Mouse (Mus musculus) limb, embryonic 14.5 days (tissue): Measurements from ENCODE around the gene Kcnip2. TPM values are rescaled to one million over a fixed set of nuclear protein-coding genes. Genes with fewer than 3 reads are reported as not detected.
A peak's percentile ranks its signal among the peaks of the same experiment; 100 is the strongest.

Source experiments
- ATAC-seq: fragments of 200-750 bp; cut with Nextera tagmentation; 2 replicates; pipeline ENCODE4 v1.8.0; 2017; ENCODE audit warnings: low read depth, moderate number of reproducible peaks, moderate TSS enrichment; ENCODE audit not compliant: low FRiP score
- DNase-seq: peaks from one replicate; pipeline ENCODE4 v3.0.0-alpha.2; 2015; ENCODE audit warnings: low spot score
- H3K27ac ChIP-seq: fragments of 300-500 bp; sonication (generic); replicated peaks from 2 replicates; pipeline ENCODE4 v1.5.1; 2014; ENCODE audit warnings: low read depth, mild to moderate bottlenecking, low read length, moderate library complexity, mixed read lengths
- H3K27me3 ChIP-seq: fragments of 300-500 bp; sonication (generic); 2 replicates; pipeline ENCODE4 v1.6.1; 2014; ENCODE audit warnings: low read length, mixed read lengths; ENCODE audit not compliant: control insufficient read depth, insufficient read depth
- H3K36me3 ChIP-seq: fragments of 300-500 bp; sonication (generic); 2 replicates; pipeline ENCODE4 v1.6.1; 2014; ENCODE audit warnings: mild to moderate bottlenecking, low read length, moderate library complexity, mixed read lengths; ENCODE audit not compliant: control insufficient read depth, insufficient read depth
- H3K4me1 ChIP-seq: fragments of 300-500 bp; sonication (generic); 2 replicates; pipeline ENCODE4 v1.6.1; 2014; ENCODE audit warnings: antibody characterized with exemption, low read length, mixed read lengths; ENCODE audit not compliant: control insufficient read depth, insufficient read depth
- H3K4me2 ChIP-seq: fragments of 300-500 bp; sonication (generic); replicated peaks from 2 replicates; pipeline ENCODE4 v1.6.1; 2014; ENCODE audit warnings: low read depth, mild to moderate bottlenecking, low read length, moderate library complexity; ENCODE audit not compliant: severe bottlenecking
- H3K4me3 ChIP-seq: fragments of 300-500 bp; sonication (generic); replicated peaks from 2 replicates; pipeline ENCODE4 v1.5.1; 2014; ENCODE audit warnings: low read length
- H3K9ac ChIP-seq: fragments of 300-500 bp; sonication (generic); 2 replicates; pipeline ENCODE4 v1.6.1; 2014; ENCODE audit warnings: mild to moderate bottlenecking, low read depth, low read length, moderate library complexity; ENCODE audit not compliant: severe bottlenecking
- H3K9me3 ChIP-seq: fragments of 300-500 bp; sonication (generic); 2 replicates; pipeline ENCODE4 v1.6.1; 2016; ENCODE audit warnings: low read length; ENCODE audit not compliant: control insufficient read depth
- POLR2A ChIP-seq: fragments of 200-500 bp; IDR thresholded peaks from 2 replicates; pipeline ENCODE4 v1.8.0; 2012; ENCODE audit warnings: inconsistent platforms, mild to moderate bottlenecking, moderate library complexity, borderline replicate concordance; ENCODE audit not compliant: insufficient read depth, insufficient read length; ENCODE audit errors: extremely low read depth
- WGBS: fragments of 180-500 bp; shearing (Covaris S2); extraction: QIAGEN DNeasy Blood & Tissue Kit; methylation state at CpG from one replicate; pipeline ENCODE4 v1.1.7; 2014; 5-methylcytosine and 5-hydroxymethylcytosine counted together
- polyA plus RNA-seq, 2 experiments: library from polyadenylated mRNA; depleted of rRNA in 1 of 2; stranded (reverse) in 1 of 2; unstranded in 1 of 2; fragments of >200 nt; fragmentation: Nextera tagmentation in 1 of 2; extraction: Ambion mirVana in 1 of 2; gene quantifications; 2 replicates each; pipeline versions ENCODE4 v1.2.1 to v1.2.3; 2012 to 2014

The Kcnip2 gene
- polyA plus RNA-seq, 2 experiments = 0.92 to 1.5 TPM

DNA sequence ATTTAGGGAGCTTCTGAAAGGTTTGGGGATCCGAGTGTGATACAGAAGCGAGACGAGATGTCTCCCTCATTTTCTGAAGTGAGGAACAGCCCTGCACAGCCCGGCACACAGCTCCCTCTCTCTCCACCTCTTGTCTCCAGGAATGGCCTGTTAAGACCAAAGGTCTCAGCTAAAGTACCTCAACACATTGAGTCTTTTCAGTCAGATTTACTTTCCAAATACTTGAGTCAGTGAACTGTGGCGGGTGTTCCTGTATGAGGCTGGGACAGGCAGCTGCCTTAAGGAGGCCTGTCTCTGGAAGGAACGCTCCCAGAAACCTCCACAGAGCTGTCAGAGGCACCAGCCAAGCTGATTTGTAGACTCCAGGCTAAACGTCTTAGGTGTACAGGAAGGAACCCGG, 866 bp upstream of the Kcnip2 start:
- peaks cover 21% of the 10 kb centered on the region for H3K4me1 ChIP-seq
- DNase-seq (no peak), ATAC-seq (no peak)
- H3K36me3 ChIP-seq = peaks cover 6% of the 10 kb centered on the region
- H3K4me3 ChIP-seq = no peak overlapping the region
- H3K27ac ChIP-seq = no peak overlapping the region
- peaks cover 10% of the 10 kb centered on the region for H3K27me3 ChIP-seq
- H3K9ac ChIP-seq = no peak overlapping the region
- H3K9me3 ChIP-seq = no peaks in the 10 kb centered on the region
- WGBS = 26% methylated on average over 8 of the region's 8 CpGs
- peak overlapping the region; percentile 78; the same call in 1 of the 2 replicates for H3K4me2 ChIP-seq
- no peak for TF ChIP-seq POLR2A

DNA sequence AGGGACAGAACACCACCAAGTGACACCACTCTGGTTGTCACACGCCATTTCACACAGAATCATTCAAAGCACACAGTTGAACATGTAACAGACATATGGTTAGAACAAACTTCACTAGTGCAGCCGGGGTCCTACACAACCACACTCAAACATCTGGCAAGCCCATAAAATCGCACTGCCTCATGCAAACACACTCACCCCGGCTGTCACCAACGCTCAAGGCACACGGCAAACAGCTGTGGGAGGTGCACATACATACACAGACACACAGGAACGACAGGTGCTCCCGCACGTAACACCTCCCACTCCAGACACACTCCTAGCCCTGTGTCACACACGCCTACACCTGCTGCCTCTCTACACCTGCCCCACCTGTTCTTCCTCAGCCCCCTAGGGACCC, 691 bp downstream of the Kcnip2 start:
- ATAC-seq = no peak
- 31% methylated on average over 10 of the region's 10 CpGs for WGBS
- H3K4me1 ChIP-seq = peaks cover 21% of the 10 kb centered on the region
- no peaks in the 10 kb centered on the region for H3K9me3 ChIP-seq
- no peak overlapping the region for H3K9ac ChIP-seq
- peaks cover 10% of the 10 kb centered on the region for H3K27me3 ChIP-seq
- H3K4me3 ChIP-seq = no peak overlapping the region
- H3K36me3 ChIP-seq = peaks cover 6% of the 10 kb centered on the region
- H3K4me2 ChIP-seq = peak overlapping the region; percentile 78; the same call in 1 of the 2 replicates
- no peak overlapping the region for H3K27ac ChIP-seq
- no peak for DNase-seq
- no peak for TF ChIP-seq POLR2A

DNA sequence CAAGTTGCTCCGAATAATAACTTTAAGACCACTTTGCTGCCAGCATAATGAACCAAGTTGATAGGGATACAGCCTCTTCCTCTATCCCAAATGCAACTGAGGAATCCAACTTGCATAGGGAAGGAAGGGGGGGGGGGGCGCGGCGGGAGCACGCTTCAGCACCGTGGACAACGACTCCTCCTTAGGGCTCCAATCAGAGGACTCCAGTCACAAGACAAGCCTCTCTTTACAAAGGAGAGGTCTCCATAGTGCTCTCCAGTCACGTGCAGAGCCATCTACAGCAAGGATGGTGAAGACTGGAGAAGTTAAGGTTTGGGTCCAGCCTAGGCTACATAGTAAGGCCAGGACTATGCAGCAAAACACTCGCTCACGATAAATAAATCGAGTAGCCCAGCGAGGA, 2.1 kb downstream of the Kcnip2 start:
- no peak overlapping the region for H3K9ac ChIP-seq
- H3K4me1 ChIP-seq = peaks cover 21% of the 10 kb centered on the region
- H3K27ac ChIP-seq = no peak overlapping the region
- H3K27me3 ChIP-seq = peaks cover 10% of the 10 kb centered on the region
- H3K4me2 ChIP-seq = no peak overlapping the region
- 16% methylated on average over 10 of the region's 12 CpGs for WGBS
- no peak overlapping the region for H3K4me3 ChIP-seq
- no peak for TF ChIP-seq POLR2A
- ATAC-seq = peak; percentile 65; the same call in 1 of the 2 replicates
- peaks cover 5% of the 10 kb centered on the region for H3K36me3 ChIP-seq
- H3K9me3 ChIP-seq = no peaks in the 10 kb centered on the region
- DNase-seq = peak; percentile 63

DNA sequence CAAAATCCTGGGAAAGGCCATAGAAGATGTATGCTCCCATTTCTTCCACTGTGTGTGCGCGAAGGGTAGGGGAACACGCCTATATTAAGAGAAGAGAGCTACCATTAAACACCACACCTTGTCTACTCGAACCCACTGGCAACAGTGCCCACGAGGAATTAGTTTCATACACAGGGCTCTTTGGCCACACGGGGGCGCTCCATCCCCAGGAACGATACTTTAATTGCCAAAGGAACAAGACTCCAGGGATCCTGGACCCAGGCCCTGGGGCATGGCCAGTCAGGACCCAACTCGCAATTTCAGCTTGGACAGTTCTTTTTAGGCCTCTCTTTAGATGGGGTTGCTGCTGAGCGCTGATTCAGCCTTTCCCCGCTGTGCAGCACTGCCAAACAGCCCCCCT, 2.6 kb downstream of the Kcnip2 start:
- ATAC-seq = no peak
- TF ChIP-seq POLR2A = no peak

DNA sequence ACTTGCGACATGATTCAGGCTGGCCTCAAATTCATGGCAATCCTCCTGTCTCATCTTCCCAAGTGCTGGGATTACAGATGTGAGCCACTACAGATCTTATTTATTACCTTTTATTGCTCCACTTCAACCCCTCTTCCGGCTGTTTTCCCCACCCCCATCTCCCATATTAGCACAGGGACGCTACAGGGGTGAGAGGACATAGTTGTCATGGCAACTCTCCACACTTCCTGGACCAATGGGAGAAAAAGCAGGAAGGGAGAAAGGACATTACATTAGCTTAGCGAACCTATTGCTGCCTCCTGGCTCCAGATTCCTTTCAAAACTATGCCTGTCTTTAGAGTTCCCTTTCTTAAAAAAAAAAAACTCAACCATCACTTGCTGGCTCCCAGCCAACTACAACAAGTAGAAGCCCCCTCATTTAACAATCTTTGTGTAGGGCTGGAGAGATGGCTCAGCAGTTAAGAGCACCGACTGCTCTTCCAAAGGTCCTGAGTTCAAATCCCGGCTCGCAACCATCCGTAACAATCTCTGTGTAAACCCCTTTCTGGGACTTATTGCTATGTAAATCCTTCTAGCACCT, 3.1 kb downstream of the Kcnip2 start:
- no peaks in the 10 kb centered on the region for H3K36me3 ChIP-seq
- TF ChIP-seq POLR2A = no peak
- 16% methylated on average over 8 of the region's 8 CpGs for WGBS
- peaks cover 10% of the 10 kb centered on the region for H3K27me3 ChIP-seq
- no peak overlapping the region; the same call in 1 of the 2 replicates for H3K4me2 ChIP-seq
- DNase-seq (no peak), ATAC-seq (no peak)
- no peak overlapping the region for H3K9ac ChIP-seq
- no peak overlapping the region for H3K27ac ChIP-seq
- no peaks in the 10 kb centered on the region for H3K9me3 ChIP-seq
- H3K4me3 ChIP-seq = no peak overlapping the region
- H3K4me1 ChIP-seq = peaks cover 18% of the 10 kb centered on the region

More for the DNA sequence above, 2.6 kb downstream of the Kcnip2 start:
- peaks cover 21% of the 10 kb centered on the region for H3K4me1 ChIP-seq
- DNase-seq = peak; percentile 61
- H3K9ac ChIP-seq = no peak overlapping the region
- H3K9me3 ChIP-seq = no peaks in the 10 kb centered on the region
- no peak overlapping the region for H3K4me3 ChIP-seq
- no peaks in the 10 kb centered on the region for H3K36me3 ChIP-seq
- H3K4me2 ChIP-seq = no peak overlapping the region
- H3K27me3 ChIP-seq = peaks cover 10% of the 10 kb centered on the region
- WGBS = 11% methylated on average over 11 of the region's 11 CpGs
- H3K27ac ChIP-seq = no peak overlapping the region
